Mouse (Mus musculus) adrenal gland, postnatal 4 days (tissue): ENCODE measurements around the gene Lrpprc. TPM values are rescaled to one million over a fixed set of nuclear protein-coding genes. Genes with fewer than 3 reads are reported as not detected.

Experiments used
- DNase-seq, 2 experiments: peaks; one replicate each; pipeline ENCODE4 v3.0.0; 2021 to 2022; ENCODE audit warnings: low spot score in 2 of 2, mixed read lengths in 2 of 2
- total RNA-seq, 2 experiments: library from RNA; stranded (reverse); gene quantifications; 2 replicates each; pipeline ENCODE4 v1.2.3; 2021

Gene Lrpprc
- total RNA-seq, 2 experiments from 2014 or later, result 72.0 to 75.0 TPM

DNA sequence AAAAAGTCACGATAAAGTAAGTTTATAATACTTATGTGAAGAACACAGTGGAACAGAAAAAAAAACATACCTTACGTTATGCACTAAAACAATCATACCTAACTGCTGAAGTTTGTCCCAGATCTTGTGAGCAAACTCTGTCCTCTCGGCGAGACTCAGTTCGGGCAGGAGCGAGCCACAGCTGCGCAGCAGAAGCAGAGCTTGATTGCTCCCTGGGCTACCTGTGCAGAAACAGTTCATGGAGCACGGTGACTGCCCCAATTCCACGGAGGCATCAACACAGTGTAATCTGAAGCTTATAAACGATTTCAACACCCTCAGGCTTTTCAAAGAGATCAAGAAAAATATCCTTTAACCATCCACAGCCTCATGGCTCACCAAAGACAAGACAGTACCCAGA, 15.3 kb downstream of the Lrpprc start:
- DNase-seq, result no peak

DNA sequence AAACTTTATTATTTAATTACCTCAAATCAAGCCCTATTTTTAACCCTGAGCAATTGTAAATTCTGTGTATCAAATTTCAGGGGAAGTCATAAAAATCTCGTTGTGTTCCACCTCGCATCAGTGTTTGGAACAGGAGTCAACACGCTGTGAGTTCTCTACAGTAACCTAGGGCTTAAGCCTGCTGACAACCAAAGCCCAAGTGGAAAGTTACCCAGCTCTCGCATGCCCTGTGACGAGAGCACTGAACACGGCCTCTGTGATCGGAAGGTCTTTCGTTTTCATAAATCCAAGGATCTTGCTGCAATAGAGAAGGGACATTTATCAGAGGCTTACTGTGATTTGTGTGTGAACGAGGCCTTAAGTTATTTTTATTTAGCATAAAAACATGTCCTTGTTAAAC, 18.7 kb downstream of the Lrpprc start:
- no peak for DNase-seq

DNA sequence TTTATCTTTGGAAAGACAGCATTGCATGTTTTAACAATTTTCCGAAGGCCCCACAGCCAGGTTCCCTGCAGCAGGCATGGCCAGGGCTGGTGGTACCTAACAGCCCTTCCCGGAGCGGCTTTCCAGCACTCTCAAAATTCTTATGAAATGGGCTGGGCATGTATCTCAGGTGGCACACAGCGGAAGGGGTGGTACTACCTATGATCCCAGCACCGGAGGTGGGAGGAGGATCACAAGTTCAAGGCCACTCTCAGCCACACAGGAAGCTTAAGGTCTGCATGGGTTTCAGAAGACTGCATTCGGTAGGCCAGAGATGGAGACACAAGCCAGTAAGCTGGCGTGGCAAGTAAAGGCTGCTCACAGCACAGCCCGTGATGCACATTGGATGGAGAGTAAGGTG, 31.6 kb downstream of the Lrpprc start:
- no peak for DNase-seq

DNA sequence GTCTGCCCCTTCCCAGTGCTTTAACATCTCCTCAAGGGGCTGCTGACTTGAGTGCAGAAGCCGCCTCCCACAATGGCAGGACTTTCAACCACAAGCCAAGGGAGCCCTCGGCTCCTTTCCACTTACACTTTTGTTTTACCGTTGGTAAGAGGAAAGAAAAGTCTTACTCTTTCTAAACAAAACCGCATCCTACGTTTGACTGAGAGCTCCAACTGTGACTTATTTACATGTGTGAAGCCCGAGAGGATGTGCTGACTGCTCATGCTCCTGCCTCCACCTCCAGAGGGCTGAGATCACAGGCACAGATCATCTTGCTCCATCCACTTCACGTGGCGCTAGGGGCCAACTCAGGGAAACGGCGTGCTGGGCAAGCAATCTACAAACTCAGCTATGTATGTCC, 32.2 kb downstream of the Lrpprc start:
- DNase-seq, result no peak

DNA sequence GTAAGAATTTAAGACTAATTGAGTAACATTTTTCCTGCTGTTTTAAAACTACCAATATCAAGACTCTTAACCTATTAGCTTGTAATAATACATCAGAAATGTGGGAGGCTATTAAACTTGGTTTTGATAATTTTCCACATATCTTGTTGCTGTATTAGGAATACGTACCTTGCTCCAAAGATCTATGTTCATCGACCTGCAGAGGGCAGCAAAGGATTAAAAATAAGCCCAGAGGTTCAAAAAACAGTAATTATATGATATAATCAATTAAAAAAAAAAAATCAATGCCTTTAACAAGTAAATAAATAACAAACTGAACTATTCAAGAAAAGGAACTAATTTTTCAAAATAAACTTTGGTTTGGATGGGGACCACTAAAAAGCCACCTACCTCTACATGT, 34.5 kb downstream of the Lrpprc start:
- no peak for DNase-seq

DNA sequence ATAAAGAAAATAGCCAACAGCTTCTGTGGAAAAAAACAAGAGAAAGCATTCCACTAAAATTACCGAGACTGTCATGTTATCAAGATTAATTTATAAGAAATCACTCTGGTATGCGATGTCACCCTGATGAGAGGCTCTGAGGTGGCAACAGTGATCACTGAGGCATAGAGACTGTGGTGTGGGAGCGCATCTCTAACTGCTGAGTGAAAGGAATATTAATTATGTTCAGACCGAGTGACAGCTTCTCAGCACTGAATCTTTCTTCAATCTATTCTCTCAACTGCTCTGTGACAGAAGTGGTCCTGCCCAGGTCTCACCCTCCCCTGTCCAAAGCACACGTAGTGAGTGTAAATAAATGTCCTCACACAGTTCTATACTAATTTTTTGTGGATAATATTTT, 37.1 kb downstream of the Lrpprc start:
- no peak for DNase-seq

DNA sequence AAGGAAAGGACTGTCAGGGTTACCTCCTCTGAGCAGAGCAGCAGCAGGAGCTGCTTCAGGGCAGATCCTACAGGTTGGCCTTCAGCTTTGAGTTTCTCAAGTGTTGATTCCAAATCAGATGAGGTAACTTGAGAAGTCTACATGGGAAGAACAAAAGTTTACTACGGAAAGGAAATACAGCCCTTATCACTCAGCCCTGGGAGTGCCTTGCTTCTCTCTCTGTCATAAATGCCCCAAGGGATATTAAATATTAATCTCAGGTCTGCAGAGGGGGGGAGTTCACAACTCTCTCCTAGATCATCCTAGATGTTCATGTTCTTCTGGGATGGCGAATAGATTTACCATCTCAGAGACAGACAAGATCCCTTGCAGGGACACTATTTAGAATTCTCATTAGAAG, 38.3 kb downstream of the Lrpprc start:
- DNase-seq, result no peak

DNA sequence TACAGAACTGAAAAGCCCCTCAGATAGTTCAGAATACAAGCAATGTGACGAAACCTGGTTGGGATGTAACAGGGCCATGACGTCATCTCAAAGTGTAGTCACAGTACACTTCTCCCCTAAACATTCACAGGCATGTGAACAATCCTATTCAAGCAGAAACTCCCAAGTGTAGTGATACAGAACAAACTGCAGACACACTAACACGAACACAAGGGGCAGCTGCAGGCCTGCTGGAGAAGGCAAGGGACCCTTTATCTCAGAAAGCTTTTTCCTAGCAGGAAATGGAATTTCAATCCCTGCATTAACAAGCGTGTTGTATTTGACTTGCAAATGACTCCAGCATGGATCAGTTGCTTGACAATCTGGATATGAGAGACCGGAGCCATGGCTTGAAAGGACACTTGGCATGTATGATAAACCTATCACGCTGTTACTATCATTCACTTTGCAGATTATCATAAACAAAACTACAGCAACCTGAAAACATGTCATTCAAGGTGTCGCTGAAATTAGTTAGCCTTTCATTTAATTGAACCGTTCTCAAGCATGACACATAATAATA, 38.9 kb downstream of the Lrpprc start:
- no peak for DNase-seq

DNA sequence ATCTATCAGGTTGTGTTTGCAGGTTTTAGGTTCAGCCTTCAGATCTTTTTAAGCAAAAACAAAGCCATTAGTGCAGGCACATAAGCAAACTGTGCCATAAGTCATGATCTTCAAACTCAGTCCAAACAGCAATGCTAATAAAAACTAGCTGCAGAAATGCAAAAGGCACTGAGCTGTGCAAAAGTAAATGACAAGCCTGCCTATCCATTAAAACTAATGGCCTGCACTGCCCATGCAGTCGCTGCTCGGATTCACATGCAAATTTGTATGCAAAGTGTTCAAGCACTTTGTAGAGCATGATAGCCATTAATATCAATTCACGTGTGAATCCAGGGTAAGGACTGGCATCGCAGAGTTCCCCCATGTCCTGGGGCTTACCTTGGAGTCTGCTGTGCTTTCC, 40.5 kb downstream of the Lrpprc start:
- no peak for DNase-seq

DNA sequence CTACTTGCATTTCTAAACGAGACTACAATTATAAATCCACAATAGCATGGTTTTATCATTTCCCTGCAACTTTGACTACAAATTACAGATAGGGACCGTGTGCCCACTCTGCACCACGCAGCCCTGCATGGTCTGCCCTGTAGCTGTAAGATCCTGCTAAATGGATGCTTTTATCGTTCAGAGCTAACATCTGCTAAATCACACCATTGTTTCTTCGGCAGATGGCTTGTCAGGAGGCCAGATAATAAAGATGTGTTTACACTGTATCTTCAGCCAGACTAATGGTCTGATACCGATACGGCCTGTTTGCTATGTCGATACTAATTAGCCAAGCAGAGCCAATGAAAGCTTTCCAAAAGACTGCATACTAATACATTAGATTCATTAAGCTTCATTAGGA, 41.3 kb downstream of the Lrpprc start:
- no peak for DNase-seq

DNA sequence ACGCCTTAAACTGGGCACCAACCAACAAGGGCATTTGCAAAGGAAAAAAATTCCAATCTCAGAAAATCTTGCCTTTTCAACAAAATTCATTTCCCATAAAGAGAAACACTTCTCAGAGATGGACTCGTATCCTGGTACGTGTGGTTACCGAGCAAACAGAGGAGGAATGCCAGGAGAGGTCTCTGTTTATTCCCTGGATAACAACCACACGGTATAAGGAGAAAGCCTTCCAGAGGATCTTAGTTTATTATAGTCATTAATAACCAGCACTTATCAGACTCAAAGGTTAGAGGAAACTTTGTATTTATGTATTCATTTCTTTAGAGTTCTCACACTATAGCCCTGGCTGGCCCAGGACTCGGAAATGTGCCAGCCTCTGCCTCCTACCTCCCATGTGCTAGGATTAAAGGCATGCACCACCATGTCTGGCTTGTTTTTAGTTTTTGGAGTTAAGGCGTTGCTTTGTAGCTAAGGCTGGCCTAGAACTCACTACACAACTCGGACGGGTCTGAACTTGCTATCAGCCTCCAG, 42.4 kb downstream of the Lrpprc start:
- DNase-seq, result no peak

DNA sequence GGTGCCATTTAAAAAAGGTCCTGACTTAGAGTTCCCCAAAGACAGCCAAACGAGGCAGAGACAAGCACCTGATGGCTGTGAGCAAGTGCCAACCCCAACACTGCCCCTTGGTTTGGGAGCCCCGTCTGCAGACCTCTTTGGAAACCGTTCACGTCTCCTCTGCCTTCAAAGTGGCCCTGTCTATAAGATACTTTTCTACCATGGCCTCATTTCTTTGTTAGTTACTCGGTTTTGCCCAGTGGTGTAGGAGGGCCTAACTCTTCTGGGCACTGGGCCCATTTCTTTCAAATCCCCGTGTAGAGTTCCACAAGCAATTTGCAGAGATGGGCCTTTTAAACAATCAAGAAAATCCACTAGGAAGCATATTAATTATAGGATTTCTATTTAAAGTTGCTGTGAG, 43.4 kb downstream of the Lrpprc start:
- DNase-seq, result no peak

DNA sequence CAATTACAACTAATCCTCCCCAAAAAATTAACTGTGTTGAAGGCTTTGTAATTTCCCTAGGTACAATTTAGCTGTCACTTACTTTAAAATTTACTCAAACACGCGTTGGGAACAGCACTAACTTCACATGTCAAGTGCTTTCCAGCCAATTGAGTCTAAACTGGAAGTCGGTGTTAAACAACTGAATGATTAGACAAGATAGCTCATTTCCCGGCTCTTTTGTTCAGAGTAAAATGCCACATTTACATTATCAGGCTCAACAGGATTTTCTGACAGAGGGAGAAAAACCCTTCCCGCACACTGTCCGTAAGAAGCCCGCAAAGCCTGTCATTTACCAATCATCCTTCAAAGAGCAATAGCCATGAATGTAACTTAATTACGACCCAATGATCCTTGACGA, 45.6 kb downstream of the Lrpprc start:
- no peak for DNase-seq

DNA sequence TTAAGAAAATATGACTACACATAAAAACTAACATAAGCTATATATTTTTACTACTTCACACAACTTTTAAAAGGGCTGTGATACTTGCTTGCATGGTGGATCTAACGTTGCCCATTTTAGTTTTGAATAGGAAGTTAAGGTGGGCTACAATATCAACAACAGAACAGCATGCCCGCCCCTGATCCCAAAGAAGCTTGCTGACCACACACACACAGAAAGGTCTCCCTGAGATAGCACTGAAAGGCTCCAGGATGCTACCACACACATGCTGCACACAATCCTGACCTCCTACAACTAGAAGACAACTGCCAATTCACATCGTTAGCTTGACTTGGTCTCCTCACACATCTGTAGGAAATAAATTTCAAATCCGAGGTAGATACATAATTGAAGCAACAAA, 46.3 kb downstream of the Lrpprc start:
- DNase-seq, result no peak

DNA sequence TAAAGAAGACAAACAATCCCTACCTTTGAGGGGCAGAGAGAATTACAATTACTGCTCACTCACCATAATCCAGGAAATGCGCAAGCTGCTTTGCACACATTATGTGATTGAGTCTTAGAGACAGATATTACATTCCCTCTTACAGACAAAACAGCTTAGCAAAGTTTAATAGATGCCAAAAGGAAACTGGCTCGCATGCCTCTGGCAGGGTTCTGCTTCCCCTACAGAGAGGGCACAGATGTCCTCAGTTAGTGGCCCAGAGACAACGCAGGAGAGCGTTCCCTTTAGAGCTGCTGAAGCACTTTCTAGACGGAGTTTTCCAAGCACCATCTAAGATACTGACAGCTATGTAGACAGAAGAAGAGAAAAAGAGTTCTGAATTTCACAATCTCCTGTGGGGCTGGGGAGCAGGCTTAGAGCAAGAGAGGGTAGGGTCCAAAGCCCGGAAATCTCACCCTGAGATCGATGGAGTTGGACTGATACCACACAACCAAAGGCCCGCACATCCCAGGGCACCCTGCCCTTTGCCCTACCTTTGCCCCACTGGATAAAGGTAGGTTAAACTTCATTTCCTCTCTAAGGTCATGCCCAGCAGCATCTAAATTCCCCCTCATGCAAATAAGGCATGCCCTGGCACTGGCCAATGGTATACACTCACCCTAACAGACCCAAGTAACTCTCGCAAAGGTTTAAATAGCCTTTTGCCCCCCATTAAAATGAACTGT, 52.4 kb downstream of the Lrpprc start:
- DNase-seq, result no peak

DNA sequence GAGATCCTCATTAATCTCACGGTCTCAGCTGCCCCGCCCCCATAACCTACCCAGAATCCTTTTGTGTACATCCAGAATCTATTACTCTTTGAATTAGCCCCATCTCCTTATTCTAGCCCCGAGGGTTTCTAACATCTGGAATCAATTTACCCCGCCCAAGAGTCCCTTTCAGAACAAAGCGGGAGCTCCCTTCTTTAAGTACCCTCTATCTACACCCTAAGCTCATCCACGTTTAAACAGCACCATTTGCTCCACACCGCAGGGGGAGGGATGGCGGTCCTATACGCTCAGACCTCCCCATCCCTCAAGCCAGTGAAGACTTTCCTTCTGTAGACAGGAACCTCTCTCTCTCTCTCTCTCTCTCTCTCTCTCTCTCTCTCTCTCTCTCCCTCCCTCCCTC, 53.9 kb downstream of the Lrpprc start:
- DNase-seq, result no peak

DNA sequence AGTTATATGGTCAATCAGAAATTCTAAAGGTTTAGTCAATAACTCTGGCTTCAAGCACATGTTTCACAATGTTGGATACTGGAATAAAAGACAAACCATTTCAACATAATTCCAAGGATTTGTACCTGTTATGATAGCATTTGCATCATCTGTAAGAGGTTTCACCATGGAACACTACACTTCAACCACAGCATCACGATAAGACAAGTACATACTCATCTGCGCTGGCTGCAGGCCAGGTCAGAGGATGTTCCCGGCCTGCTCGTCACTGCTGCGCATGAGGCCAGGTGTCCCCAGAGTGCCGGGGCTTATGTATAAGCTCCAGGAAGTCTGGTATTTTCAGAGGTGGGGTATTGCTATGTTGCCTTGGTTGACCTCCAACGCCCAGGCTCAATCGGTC, 58.0 kb downstream of the Lrpprc start:
- DNase-seq, result no peak

DNA sequence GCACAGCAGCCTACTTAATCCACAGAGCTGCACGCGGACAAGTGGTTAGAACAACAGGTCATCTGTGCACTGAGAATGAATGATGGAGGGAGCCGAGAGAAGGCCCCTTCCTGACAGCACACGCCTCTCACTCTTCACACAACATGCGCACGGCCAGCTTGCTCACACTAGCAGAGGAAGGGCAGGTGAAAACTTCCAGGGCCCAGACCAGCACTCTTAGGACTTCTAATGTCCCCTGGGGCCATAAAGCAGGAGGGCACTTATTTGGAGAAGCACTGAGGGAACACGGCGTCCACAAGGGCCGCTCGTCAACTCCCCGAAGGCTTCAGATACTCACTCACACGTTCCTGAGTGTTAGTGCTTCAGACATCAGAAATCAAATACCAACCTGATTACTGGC, 59.2 kb downstream of the Lrpprc start:
- no peak for DNase-seq

DNA sequence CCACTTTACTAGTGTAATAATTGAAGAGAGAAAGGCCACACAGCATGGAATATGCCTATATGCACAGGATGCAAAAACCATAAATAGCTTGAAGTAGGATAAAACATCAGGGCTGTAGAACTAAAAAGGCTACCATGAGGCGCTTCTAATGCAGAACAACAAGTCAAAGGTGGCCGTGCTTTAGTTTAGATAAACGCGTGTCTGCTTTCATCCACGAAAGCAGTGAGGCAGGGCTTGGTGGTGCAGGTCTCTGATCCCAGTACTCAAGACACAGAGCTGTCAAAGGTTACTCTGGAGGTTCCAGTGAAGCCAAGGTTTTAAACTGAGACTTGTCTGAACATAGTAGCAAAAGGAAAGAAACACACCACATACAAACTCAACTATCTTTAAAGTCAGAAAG, 61.4 kb downstream of the Lrpprc start:
- DNase-seq, result no peak

DNA sequence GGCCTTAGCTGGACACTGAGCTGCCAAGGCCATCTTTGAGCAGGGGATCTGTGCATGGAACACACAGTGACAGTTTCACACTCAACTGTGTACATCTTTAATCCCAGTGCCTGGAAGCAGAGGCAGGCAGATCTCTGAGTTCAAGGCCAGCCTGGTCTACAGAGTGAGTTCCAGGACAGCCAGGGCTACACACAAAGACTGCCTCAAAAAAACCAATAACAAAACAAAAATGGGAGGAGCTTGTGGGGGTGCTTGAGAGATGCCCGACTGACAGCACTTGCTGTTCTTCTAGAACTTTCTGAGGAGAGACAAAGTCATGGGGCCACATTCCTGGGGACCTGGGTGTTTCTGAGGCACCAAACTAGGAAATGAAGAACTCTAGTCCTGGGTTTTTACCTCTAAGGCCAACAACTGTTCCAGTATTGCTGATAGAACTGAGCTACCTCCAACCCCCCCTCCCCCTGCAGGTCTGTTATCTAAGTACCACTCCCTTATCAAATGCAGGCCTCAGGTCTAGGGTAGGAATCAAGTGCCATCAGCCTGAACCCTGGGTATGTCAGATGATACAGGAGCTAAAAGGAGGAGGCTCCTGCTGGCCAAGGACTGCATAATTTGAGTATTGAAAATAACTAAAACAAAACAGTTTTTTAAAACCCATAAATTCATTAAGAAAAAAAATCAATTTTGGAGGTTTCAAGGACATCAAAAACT, 62.2 kb downstream of the Lrpprc start:
- DNase-seq, result no peak

DNA sequence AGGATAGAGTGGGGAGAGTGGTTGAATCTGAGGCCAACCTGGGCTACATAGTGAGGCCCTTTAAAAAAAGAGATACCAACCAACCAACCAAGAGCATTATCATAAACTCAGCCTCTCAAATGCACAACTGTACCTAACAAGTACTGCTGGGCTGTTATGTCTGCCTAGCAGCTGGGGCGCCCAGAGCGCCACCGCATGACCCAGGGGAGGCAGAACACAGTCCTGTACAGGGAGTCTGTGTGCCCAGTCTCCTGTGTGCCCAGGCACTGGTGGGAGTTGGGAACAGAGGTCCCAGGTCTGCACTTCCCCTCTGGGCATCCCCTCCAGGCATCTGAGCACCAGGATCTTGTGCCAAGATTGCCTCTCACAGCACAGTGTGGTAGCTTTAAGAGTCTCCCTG, 65.4 kb downstream of the Lrpprc start:
- no peak for DNase-seq

DNA sequence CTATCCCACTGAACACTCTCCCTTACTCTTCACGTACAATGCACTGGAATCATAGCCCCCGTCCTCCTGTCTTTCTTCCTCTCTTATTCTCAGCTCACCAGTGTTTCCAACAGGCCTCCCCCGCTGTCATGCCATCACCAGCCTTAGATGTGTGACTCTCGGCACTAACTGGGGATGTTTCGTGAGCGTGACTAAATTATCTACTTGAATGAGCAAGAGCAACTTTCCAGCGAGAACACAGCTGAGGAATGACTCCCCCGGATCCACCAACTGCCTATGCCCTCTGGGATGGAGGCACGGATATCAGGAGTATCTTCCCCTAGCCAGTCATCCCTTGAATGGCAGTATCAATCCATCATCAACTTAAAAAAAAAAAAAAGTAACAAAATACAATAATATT, 66.6 kb downstream of the Lrpprc start:
- no peak for DNase-seq

DNA sequence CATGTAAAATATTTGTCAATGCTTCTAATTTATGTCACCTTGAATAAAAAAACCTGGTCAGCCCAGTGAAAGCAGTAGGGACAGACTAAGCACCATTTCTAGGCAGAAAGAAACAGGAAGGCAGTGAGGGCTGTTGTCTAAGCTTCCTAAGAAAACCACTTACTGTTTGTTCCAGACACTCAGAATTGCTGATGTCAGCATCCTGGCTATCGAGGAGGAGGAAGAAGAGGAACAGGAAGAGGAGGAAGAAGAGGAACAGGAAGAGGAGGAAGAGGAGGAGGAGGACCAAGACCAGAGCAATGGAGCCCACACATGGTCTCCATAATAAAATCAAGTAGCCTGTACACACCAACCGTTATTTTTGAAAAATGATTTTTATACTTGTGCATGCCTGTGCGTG, 71.5 kb downstream of the Lrpprc start:
- DNase-seq, result no peak
